Mouse (Mus musculus): ENCODE measurements around the gene Gh. TPM values are rescaled to one million over a fixed set of nuclear protein-coding genes. Genes with fewer than 3 reads are reported as not detected.

Gh gene
- polyA plus RNA-seq, 1 experiment = not detected

GRCm38 (mm10) chr11:106325566-106326206 is 24.0 kb upstream of the Gh start:
- Histone ChIP-seq H3K27me3 (ENCODE audit: control insufficient read depth, insufficient read depth, low read length) (no peaks in the 10 kb centered on the region), H3K36me3 (ENCODE audit: control insufficient read depth, insufficient read depth, low read length) (no peaks in the 10 kb centered on the region), H3K4me3 (ENCODE audit: control insufficient read depth, low read depth, low read length) (no peak overlapping the region), H3K27ac (ENCODE audit: control insufficient read depth, insufficient read depth, low read depth, low read length) (no peak overlapping the region), H3K4me1 (ENCODE audit: control insufficient read depth, insufficient read depth, low read length) (peaks cover 4% of the 10 kb centered on the region)
- TF ChIP-seq POLR2A (IDR thresholded peaks at IDR 0.05; ENCODE audit: control insufficient read depth, low read depth, low read length) (no peak), CTCF (IDR thresholded peaks at IDR 0.05; ENCODE audit: control insufficient read depth, insufficient read depth, insufficient replicate concordance, low read depth, low read length) (peak; percentile 64; the same call in 1 of the 2 replicates)

- peaks cover under 1% of the 10 kb centered on the region; the same call in 1 of the 2 replicates for H3K4me1 ChIP-seq (ENCODE audit: control insufficient read depth, insufficient read depth, low read length)
- H3K27me3 ChIP-seq (ENCODE audit: control insufficient read depth, insufficient read depth, low read length) = no peaks in the 10 kb centered on the region
- no peak overlapping the region for H3K4me3 ChIP-seq (ENCODE audit: control insufficient read depth, low read depth, low read length)
- no peak for TF ChIP-seq POLR2A (IDR thresholded peaks at IDR 0.05; ENCODE audit: control insufficient read depth, low read depth, low read length)
- TF ChIP-seq CTCF (IDR thresholded peaks at IDR 0.05; ENCODE audit: control insufficient read depth, insufficient read depth, insufficient replicate concordance, low read depth, low read length) = no peak
- H3K36me3 ChIP-seq (ENCODE audit: control insufficient read depth, insufficient read depth, low read length) = no peaks in the 10 kb centered on the region
- H3K27ac ChIP-seq (ENCODE audit: control insufficient read depth, insufficient read depth, low read depth, low read length) = no peak overlapping the region
Measured at GRCm38 (mm10) chr11:106324858-106325257, 23.2 kb upstream of the Gh start.

- Histone ChIP-seq H3K4me3 (ENCODE audit: control insufficient read depth, low read depth, low read length) (no peak overlapping the region), H3K27ac (ENCODE audit: control insufficient read depth, insufficient read depth, low read depth, low read length) (no peak overlapping the region), H3K36me3 (ENCODE audit: control insufficient read depth, insufficient read depth, low read length) (no peaks in the 10 kb centered on the region), H3K4me1 (ENCODE audit: control insufficient read depth, insufficient read depth, low read length) (no peaks in the 10 kb centered on the region), H3K27me3 (ENCODE audit: control insufficient read depth, insufficient read depth, low read length) (no peaks in the 10 kb centered on the region)
- TF ChIP-seq CTCF (IDR thresholded peaks at IDR 0.05; ENCODE audit: control insufficient read depth, insufficient read depth, insufficient replicate concordance, low read depth, low read length) = no peak
- TF ChIP-seq POLR2A (IDR thresholded peaks at IDR 0.05; ENCODE audit: control insufficient read depth, low read depth, low read length) = no peak
Measured at GRCm38 (mm10) chr11:106318406-106319366, 17.0 kb upstream of the Gh start.

- H3K36me3 ChIP-seq (ENCODE audit: control insufficient read depth, insufficient read depth, low read length) = no peaks in the 10 kb centered on the region
- no peaks in the 10 kb centered on the region for H3K27me3 ChIP-seq (ENCODE audit: control insufficient read depth, insufficient read depth, low read length)
- H3K4me1 ChIP-seq (ENCODE audit: control insufficient read depth, insufficient read depth, low read length) = no peaks in the 10 kb centered on the region
- no peak overlapping the region for H3K4me3 ChIP-seq (ENCODE audit: control insufficient read depth, low read depth, low read length)
- no peak overlapping the region for H3K27ac ChIP-seq (ENCODE audit: control insufficient read depth, insufficient read depth, low read depth, low read length)
- TF ChIP-seq POLR2A (IDR thresholded peaks at IDR 0.05; ENCODE audit: control insufficient read depth, low read depth, low read length) (no peak), CTCF (IDR thresholded peaks at IDR 0.05; ENCODE audit: control insufficient read depth, insufficient read depth, insufficient replicate concordance, low read depth, low read length) (no peak)
Measured at GRCm38 (mm10) chr11:106317801-106318200, 16.1 kb upstream of the Gh start.

GRCm38 (mm10) chr11:106316416-106316815 is 14.8 kb upstream of the Gh start:
- no peaks in the 10 kb centered on the region for H3K4me1 ChIP-seq (ENCODE audit: control insufficient read depth, insufficient read depth, low read length)

GRCm38 (mm10) chr11:106314333-106314812 is 12.7 kb upstream of the Gh start, which contains the start of gene Cd79b:
Gene Cd79b (minus strand): TSS chr11:106314762.
- TF ChIP-seq POLR2A (IDR thresholded peaks at IDR 0.05; ENCODE audit: control insufficient read depth, low read depth, low read length) (no peak), CTCF (IDR thresholded peaks at IDR 0.05; ENCODE audit: control insufficient read depth, insufficient read depth, insufficient replicate concordance, low read depth, low read length) (no peak)
- Histone ChIP-seq H3K4me1 (ENCODE audit: control insufficient read depth, insufficient read depth, low read length) (no peaks in the 10 kb centered on the region), H3K27ac (ENCODE audit: control insufficient read depth, insufficient read depth, low read depth, low read length) (no peak within 1 kb of the TSS), H3K27me3 (ENCODE audit: control insufficient read depth, insufficient read depth, low read length) (no peaks in the 10 kb centered on the region), H3K36me3 (ENCODE audit: control insufficient read depth, insufficient read depth, low read length) (no peaks in the 10 kb centered on the region), H3K4me3 (ENCODE audit: control insufficient read depth, low read depth, low read length) (no peak within 1 kb of the TSS)

More at GRCm38 (mm10) chr11:106316416-106316815, 14.8 kb upstream of the Gh start:
- Histone ChIP-seq H3K27ac (ENCODE audit: control insufficient read depth, insufficient read depth, low read depth, low read length) (no peak overlapping the region), H3K4me3 (ENCODE audit: control insufficient read depth, low read depth, low read length) (no peak overlapping the region), H3K36me3 (ENCODE audit: control insufficient read depth, insufficient read depth, low read length) (no peaks in the 10 kb centered on the region), H3K27me3 (ENCODE audit: control insufficient read depth, insufficient read depth, low read length) (no peaks in the 10 kb centered on the region)
- TF ChIP-seq POLR2A (IDR thresholded peaks at IDR 0.05; ENCODE audit: control insufficient read depth, low read depth, low read length) (no peak), CTCF (IDR thresholded peaks at IDR 0.05; ENCODE audit: control insufficient read depth, insufficient read depth, insufficient replicate concordance, low read depth, low read length) (no peak)

- H3K27ac ChIP-seq (ENCODE audit: control insufficient read depth, insufficient read depth, low read depth, low read length) = no peak overlapping the region
- TF ChIP-seq CTCF (IDR thresholded peaks at IDR 0.05; ENCODE audit: control insufficient read depth, insufficient read depth, insufficient replicate concordance, low read depth, low read length) = no peak
- no peak for TF ChIP-seq POLR2A (IDR thresholded peaks at IDR 0.05; ENCODE audit: control insufficient read depth, low read depth, low read length)
- no peaks in the 10 kb centered on the region for H3K27me3 ChIP-seq (ENCODE audit: control insufficient read depth, insufficient read depth, low read length)
- peaks cover under 1% of the 10 kb centered on the region; the same call in 1 of the 2 replicates for H3K4me1 ChIP-seq (ENCODE audit: control insufficient read depth, insufficient read depth, low read length)
- no peak overlapping the region for H3K4me3 ChIP-seq (ENCODE audit: control insufficient read depth, low read depth, low read length)
- no peaks in the 10 kb centered on the region for H3K36me3 ChIP-seq (ENCODE audit: control insufficient read depth, insufficient read depth, low read length)
Measured at GRCm38 (mm10) chr11:106313533-106313932, 11.9 kb upstream of the Gh start.
